Mouse (Mus musculus): ENCODE data around the gene Tbc1d17.
"Not testable (repeated sequence)": the region's sequence is repeated elsewhere in the genome, so short reads cannot be mapped to it uniquely, and the experiment has no call there.

The Tbc1d17 gene

GRCm38 (mm10) chr7:44848561-44849415 is at the start of gene Tbc1d17, which contains the start of gene Akt1s1:
Gene Tbc1d17 (minus strand): TSS chr7:44849079.
Gene Akt1s1 (plus strand): TSS chr7:44848991.
- peak; percentile 100 for DNase-seq (ENCODE audit: low read depth)

GRCm38 (mm10) chr7:44898607-44899006 is 49.7 kb upstream of the Tbc1d17 start:
- DNase-seq (ENCODE audit: low read depth), result no peak

GRCm38 (mm10) chr7:44896499-44896898 is 47.6 kb upstream of the Tbc1d17 start:
- DNase-seq (ENCODE audit: low read depth), result no peak

GRCm38 (mm10) chr7:44895593-44896434 is 46.9 kb upstream of the Tbc1d17 start, which contains the start of gene Fuz:
Gene Fuz (plus strand): TSS chr7:44896079.
- DNase-seq (ENCODE audit: low read depth), result peak; percentile 98

DNA sequence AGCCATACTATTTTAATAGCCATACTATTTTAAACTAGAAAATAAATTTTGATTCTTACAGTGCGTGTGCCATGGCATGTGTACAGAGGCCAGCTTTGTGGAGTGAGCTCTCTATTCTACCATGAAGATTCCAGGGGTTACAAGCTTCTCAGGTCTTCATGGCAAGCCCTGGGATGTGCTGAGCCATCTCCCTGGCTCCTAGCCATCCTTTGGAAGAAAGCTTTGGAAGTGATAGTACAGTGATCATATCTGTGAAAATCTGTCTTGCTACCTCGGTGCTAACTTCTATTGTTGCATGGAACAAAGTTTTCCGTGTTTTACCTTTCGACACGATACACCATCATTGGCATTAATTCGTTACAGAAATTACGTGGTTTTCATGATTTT is 46.3 kb upstream of the Tbc1d17 start:
- no peak for DNase-seq (ENCODE audit: low read depth)

- DNase-seq (ENCODE audit: low read depth), result no peak
Measured at GRCm38 (mm10) chr7:44894175-44894574, 45.3 kb upstream of the Tbc1d17 start.

DNA sequence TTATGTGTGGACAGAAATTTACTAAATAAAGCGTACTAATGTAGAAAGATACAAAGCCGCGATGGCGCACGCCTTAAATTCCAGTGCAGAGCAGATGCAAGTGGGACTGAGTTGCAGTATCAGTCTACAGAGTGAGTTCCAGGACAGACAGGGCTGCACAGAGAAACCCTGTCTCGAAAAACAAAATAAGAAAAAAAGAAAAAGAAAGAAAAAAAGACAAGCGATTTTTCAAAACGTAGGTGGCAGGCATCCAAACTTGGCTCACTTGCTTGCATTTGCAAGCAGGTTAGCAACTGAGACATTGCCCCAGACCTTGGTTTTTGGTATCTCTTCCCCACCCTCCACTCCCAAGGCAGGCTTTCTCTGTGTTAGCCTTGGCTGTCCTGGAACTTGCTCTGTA is 44.3 kb upstream of the Tbc1d17 start:
- DNase-seq (ENCODE audit: low read depth), result no peak

DNA sequence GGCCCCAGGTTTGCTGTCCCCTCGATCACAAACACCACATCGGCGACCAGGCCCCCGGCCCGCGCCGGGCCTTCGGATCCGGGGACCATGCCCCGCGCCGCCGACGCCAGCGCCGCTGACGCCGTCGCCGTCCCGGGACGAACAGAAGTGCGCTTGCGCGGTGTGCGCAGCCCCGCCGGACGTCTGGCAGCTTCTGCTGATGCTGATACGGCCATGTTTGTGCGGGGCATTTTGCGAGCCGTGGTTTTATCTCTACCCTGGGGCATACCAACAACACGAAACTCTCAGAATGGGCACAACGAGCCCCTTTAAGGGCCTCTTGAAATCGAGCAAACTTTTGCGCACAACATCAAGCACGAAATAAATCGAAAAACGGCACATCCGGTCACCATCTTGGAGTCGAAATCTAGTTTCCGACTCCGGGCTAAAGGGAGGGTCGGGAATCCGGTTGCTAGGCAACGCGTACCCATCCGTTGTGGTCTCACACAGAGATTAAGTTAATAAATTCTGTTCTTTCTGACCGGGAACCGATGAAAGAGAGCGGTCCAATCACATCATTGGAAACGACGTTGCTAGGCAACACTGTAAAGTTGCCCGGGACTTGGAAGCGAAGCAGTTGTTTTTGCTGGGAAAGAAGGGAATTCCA is 43.5 kb upstream of the Tbc1d17 start, which contains the start of gene Med25:
Gene Med25, minus strand, starts transcription at position 437 of the 646 bp plus-strand sequence.
- DNase-seq (ENCODE audit: low read depth), result peak; percentile 94

- DNase-seq (ENCODE audit: low read depth), result peak; percentile 28
Measured at GRCm38 (mm10) chr7:44891611-44892010, 42.7 kb upstream of the Tbc1d17 start.

DNA sequence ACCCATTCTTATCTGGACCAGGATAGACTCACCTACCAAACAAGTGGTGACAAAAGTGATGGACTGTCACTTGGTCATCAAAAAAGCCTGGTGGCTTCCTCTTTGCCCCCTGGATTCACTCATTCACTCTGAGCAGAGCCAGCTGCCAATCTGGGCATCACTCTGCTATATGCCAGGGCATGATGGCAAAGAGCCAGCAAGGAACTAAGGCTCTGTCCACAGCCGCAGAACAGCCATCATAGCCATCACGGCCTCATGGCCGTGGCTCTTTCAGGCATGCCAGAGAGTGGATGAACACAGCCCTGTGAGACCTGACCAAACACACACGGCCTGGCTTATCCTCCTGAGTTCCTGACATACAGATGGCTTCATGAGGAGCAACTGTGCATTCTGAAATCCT is 41.9 kb upstream of the Tbc1d17 start:
- DNase-seq (ENCODE audit: low read depth), result no peak

DNA sequence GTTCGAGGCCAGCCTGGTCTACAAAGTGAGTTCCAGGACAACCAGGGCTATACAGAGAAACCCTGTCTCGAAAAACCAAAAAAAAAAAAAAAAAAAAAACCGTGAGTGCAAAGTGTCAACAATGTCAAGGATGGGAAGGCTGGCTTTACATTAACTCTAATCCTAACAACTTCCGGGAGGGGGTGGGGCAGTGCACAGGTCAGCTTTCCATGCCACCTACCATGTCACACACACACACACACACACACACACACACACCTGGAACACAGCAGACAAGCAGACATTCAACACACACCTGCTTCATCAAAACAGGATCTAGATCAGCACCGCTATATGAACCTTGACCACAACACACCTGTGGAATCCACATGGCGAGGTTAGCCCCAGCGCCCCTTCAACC is 41.3 kb upstream of the Tbc1d17 start:
- DNase-seq (ENCODE audit: low read depth), result no peak

DNA sequence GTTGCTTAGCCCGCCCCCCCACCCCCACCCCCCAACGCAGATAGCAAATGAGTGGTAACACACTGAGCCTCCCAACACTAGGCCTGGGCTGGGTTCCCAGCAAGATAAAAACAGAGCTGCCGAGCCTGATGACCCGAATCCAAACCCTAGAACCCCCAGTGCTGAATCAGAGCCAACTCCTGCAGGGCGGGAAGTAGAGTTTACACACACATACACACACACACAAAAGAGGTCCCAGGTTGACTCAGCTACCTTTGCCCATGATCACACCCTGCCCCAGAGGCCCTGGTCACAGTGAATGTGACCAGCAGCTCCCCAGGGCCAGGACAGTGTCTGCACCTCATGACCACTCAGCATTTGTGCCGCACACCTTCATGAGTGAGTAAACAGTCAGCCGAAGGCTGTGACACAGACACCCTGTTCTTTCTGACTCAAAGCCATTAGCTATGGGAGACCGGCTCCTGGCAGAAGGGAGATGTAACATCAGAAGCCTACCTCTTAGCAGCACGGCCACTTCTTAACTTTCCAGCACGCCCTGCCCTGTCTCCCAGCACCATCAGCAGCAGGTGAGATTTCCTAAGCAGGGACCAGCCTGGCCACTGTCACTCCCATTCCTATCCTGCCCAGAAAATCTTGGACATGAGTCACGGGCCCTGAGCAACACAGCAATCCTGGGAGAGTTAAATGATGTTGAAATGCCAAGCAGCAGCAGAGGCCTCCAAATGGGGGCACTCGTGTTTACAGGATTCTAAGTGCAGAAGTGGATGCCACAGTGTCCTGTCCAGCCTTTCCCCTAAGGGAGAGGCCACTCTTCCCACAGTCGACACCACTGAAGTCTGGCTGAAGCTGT is 39.6 kb upstream of the Tbc1d17 start:
- DNase-seq (ENCODE audit: low read depth), result no peak

DNA sequence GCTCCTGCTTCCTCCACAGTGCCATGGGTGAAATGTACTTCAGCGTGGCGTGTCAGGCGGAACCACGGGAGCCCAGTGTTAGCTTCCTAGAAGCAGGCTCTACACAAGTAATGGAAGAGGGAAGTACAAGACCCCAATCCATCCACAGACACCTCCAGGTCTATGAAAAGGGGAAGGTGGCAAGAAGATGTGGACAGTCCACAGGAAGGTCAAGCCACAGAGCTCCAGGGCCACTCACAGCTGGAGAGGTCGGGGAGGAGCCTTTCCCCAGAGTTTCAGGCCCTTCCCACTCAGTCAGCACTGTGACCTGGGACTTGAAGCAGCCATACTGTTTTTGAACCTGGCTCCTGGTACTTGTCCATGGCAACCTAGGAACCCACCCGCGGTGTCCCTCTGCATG is 38.1 kb upstream of the Tbc1d17 start:
- DNase-seq (ENCODE audit: low read depth), result no peak

GRCm38 (mm10) chr7:44884637-44885036 is 35.8 kb upstream of the Tbc1d17 start:
- DNase-seq (ENCODE audit: low read depth), result no peak

DNA sequence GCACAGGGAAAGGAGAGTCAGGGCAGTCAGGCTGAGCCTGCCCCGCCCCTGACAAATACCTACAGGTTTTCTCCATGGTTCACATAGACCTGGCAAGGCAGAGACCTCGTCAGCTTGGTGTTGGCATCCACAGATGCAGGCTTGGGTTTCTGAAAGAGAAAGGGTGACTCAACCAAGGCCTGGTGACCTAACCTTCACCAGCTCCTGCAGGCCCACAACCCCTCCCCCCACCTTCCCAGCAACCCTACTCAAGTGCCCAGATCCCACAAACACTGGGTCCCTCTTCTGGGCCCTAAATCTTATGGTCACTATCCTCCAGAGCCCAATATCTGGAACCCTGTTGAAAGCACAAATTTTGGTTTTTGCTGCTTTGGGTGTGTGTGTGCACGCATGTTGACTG is 34.2 kb upstream of the Tbc1d17 start:
- no peak for DNase-seq (ENCODE audit: low read depth)

- DNase-seq (ENCODE audit: low read depth), result no peak
Measured at GRCm38 (mm10) chr7:44877833-44878232, 29.0 kb upstream of the Tbc1d17 start.

DNA sequence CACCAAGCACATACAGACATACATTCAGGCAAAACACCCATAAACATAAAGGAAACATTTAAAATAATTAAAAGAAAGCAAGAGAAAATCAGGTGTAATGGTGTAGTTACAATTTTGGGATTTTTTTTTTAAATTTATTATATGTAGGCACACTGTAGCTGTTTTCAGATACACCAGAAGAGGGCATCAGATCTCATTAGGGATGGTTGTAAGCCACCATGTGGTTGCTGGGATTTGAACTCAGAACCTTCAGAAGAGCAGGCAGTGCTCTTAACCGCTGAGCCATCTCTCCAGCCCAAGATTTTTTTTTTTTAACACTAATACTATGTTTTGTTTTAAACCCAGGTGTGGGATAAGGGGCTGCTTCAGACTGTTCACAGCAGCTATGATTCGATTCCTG is 22.9 kb upstream of the Tbc1d17 start:
- not testable (repeated sequence) for DNase-seq (ENCODE audit: low read depth)

DNA sequence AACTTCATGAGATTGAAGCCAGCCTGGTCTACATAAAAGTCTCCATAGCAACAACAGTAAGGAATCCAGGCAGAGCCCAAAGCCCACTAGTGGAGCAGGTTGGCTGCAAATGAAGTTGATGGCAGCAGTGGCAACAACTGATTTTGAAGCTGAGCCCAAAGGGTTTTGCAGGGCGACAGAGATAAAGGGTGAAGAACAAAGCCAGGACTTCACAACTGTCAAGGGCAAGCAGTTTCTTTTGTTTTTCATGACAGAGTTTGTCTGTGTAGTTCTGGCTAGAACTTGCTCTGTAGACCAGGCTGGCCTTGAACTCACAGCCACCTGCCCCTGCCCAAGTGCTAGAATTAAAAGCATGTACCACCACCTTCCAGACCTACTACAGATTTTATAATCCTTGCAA is 22.3 kb upstream of the Tbc1d17 start:
- no peak for DNase-seq (ENCODE audit: low read depth)

DNA sequence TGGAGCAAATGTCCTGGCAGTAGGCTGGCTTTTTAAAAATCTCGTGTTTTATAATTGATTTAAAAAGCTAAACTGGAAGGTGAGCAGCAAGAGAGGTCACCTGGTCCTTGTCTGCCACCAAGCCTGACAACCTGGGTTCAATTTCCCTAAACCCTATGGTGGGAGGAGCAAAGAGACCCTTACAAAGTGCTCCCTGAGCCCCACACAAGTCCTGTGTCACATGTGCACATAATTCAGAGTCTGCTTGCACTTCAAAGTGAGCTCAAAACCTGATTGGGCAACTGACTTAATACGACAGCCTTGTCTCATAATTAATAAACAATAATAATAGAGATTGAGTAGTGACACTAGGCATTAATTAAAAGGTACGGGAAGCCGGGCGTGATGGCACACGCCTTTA is 21.7 kb upstream of the Tbc1d17 start:
- no peak for DNase-seq (ENCODE audit: low read depth)

DNA sequence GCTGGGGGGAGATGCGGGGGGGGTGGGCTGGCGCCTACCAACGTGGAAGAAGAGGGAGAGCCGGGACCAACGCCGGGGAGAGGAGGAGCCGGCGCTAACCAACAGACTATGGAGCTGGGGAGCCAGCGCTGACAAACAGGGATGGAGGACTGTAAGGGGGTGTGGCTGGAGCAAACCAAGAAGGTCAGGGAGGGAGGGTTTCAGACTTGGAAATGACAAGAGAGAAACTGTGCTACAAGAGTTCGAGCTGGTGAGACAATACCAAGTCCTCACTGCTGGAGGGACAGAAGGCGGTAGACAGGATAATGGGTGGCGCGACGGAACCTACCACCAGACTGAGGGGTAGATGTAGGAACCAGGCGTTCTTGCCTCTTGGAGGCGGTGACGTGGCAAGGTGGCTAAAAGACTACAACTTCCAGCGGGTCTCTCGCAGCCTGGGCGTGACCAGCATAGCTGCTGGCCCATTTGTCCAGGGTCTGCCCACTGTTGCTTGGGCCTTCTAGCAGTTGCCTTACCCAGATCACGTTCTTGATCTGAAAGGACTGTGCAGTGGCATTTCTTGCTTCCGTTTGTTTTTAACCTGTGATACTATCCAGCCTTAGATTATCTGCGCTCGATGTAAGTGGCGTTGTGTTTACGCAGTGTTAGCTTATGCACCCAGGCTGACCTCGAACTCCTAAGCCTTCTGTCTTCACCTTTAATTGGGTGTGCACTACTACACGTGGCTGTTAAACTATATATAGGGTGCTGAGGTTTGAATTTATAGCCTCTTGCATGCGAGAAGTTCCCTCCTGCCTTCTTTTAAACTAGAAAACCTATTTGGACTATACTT is 21.0 kb upstream of the Tbc1d17 start, which contains the start of gene Ptov1:
Gene Ptov1, minus strand, starts transcription at position 92 of the 832 bp plus-strand sequence.
- peak; percentile 99 for DNase-seq (ENCODE audit: low read depth)
